11 mouse cellular contexts compared by ENCODE assay signal in the genomic region with DNA sequence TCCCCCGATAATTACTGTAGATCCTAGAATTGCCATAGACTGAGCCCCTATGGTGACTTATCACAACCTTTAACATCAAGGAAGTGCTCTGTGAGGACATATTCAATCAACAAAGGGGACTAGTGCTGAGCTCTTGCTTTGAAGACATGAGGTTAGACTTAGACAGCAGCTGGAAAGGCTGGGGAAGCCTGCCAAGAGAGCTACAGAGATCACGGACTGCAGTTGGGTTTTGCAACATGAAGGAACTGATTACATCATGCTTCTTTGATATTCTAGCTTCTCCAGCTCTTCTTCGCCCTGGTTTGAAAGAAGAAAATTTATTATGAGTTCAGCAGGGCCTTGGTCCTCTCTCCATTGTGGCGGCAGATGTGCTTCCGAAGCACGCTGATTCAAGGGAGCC.
A peak's percentile ranks its signal among the peaks of the same experiment; 100 is the strongest.
DNase-seq lines count a peak whose midpoint lies in the region; ATAC-seq and TF ChIP-seq lines count a peak whose summit lies in the region.
"Had no signal": no experiment of that assay in that cellular context is flagged by ENCODE, and none has a peak within 500 bp of the region (broad histone marks: within the 10 kb centered on the region; RNA-seq: fewer than 3 reads in every experiment).

No protein-coding gene starts in this region.

- no peaks in the 10 kb centered on the region for H3K4me1 ChIP-seq in kidney, embryonic 16.5 days (ENCODE audit: insufficient read depth, low read length)

- 67% methylated on average over 6 of the region's 6 CpGs for WGBS in kidney, embryonic 16.5 days

- DNase-seq in adrenal gland, postnatal 10 days, result peak; percentile 13
- DNase-seq in adrenal gland, postnatal 25 days, result no peak
- DNase-seq in kidney, adult 18-20 months, result no peak
- DNase-seq in gastrocnemius, adult 2 months, result peak; percentile 28
- DNase-seq in lung, postnatal 14 days, result peak; percentile 56
- DNase-seq in layer of hippocampus, adult 11-12 months (ENCODE audit: low spot score), result no peak
- DNase-seq: cerebellum, adult 18-20 months had no signal

- no peak overlapping the region for H3K4me3 ChIP-seq in kidney, embryonic 16.5 days (ENCODE audit: low read length)
- no peak overlapping the region for H3K4me3 ChIP-seq in gastrocnemius, adult 2 months
- H3K4me3 ChIP-seq: forebrain, embryonic 12.5 days had no signal

- ATAC-seq in kidney, embryonic 16.5 days (ENCODE audit: low FRiP score, low TSS enrichment), result peak; percentile 27; the same call in 1 of the 2 replicates
- ATAC-seq in erythroblast, adult 5-6 weeks (replicated peaks; ENCODE audit: low FRiP score, poor library complexity, severe bottlenecking), result no peak
- ATAC-seq: hindbrain, embryonic 16.5 days had no signal

- H3K4me2 ChIP-seq in kidney, embryonic 16.5 days (replicated peaks; ENCODE audit: low read depth, low read length), result no peak overlapping the region
- H3K4me2 ChIP-seq: forebrain, embryonic 12.5 days had no signal

- no peaks in the 10 kb centered on the region for H3K9me3 ChIP-seq in kidney, embryonic 16.5 days (ENCODE audit: low read length)
- H3K9me3 ChIP-seq: forebrain, embryonic 12.5 days had no signal

- no peak for TF ChIP-seq CTCF in gastrocnemius, adult 2 months (IDR thresholded peaks at IDR 0.05)

- H3K36me3 ChIP-seq in kidney, embryonic 16.5 days (ENCODE audit: insufficient read depth, low read length), result no peaks in the 10 kb centered on the region
- H3K36me3 ChIP-seq: forebrain, embryonic 12.5 days had no signal

- no peak overlapping the region for H3K27ac ChIP-seq in kidney, embryonic 16.5 days (ENCODE audit: low read length)
- H3K27ac ChIP-seq in gastrocnemius, adult 2 months, result no peak overlapping the region
- H3K27ac ChIP-seq: forebrain, embryonic 12.5 days had no signal

- H3K27me3 ChIP-seq in kidney, embryonic 16.5 days (ENCODE audit: insufficient read depth, low read length), result no peaks in the 10 kb centered on the region
- H3K27me3 ChIP-seq: forebrain, embryonic 12.5 days had no signal

- intact Hi-C loops in gastrocnemius, adult 2 months (cut with DNase I), result no loop called here

- no peak overlapping the region for H3K9ac ChIP-seq in kidney, embryonic 16.5 days (replicated peaks; ENCODE audit: low read length)
- H3K9ac ChIP-seq: forebrain, embryonic 12.5 days had no signal

Comparison
In these comparisons a context has a peak if more than half of its experiments do, and no peak if none do; other contexts are left out.
1. DNase-seq: peak in adrenal gland, postnatal 10 days (single experiment), gastrocnemius, adult 2 months (single experiment) and lung, postnatal 14 days (single experiment); none in adrenal gland, postnatal 25 days (single experiment), kidney, adult 18-20 months (single experiment) and layer of hippocampus, adult 11-12 months (single experiment).